Mouse (Mus musculus): ENCODE results near the gene Rhbdl3. TPM values are rescaled to one million over a fixed set of nuclear protein-coding genes. Genes with fewer than 3 reads are reported as not detected.
A peak's percentile ranks its signal among the peaks of the same experiment; 100 is the strongest.

The Rhbdl3 gene
- polyA plus RNA-seq, 1 experiment from 2014 or later = 5.1 TPM

DNA sequence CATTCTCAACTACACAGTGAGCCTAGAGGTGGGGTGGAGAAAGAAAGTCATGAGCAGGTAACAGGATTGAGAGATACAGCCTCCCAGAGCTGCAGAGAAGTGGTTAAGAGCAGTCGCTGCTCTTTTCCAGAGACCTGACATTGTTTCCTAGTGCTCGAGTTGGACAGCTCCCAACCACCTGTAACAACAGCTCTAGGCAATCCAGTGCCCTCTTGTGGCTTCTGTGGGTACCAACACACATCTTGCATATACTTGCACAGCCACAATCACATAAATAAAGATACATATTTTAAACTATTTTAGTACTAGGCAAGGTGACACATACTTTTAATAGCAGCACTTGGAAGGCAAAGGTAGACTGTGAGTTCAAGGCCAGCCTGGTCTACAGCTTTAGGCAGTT lies 9.7 kb upstream of the Rhbdl3 start:
- no peaks in the 10 kb centered on the region for H3K36me3 ChIP-seq (ENCODE audit: control insufficient read depth, insufficient read depth, low read length)
- H3K27ac ChIP-seq (ENCODE audit: low read length) = no peak overlapping the region
- 75% methylated on average over 2 of the region's 2 CpGs for WGBS
- H3K9ac ChIP-seq (ENCODE audit: low read depth, low read length) = no peak overlapping the region
- ATAC-seq = no peak
- no peak overlapping the region for H3K4me3 ChIP-seq (ENCODE audit: low read depth, low read length)
- H3K27me3 ChIP-seq (ENCODE audit: control insufficient read depth, insufficient read depth, low read depth, low read length) = no peaks in the 10 kb centered on the region
- no peaks in the 10 kb centered on the region for H3K9me3 ChIP-seq (replicated peaks; ENCODE audit: control insufficient read depth, low read length, poor library complexity, severe bottlenecking)
- peaks cover 9% of the 10 kb centered on the region; the same call in 1 of the 2 replicates for H3K4me1 ChIP-seq (ENCODE audit: control insufficient read depth, insufficient read depth, low read length)
- no peak overlapping the region for H3K4me2 ChIP-seq (ENCODE audit: low read length)

DNA sequence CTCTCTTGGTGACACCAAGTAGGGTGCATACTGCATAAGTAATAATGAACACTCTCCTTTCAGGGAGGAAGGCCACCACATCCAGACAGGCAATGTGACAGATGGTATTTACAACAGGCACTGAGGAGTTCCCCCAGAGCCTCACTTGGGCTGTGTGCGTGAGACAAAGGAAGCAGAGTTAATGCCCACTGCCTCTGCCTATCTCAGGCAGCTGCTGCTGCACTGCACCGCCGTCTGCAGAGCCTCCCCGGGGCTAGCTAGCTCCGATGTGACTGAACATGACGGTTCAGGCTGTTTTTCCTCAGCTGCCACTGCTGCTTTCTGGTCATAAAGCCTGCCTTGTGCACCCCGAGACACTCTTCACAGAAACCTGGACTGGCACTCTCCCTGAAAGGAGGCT lies 8.2 kb upstream of the Rhbdl3 start:
- Histone ChIP-seq H3K27me3 (ENCODE audit: control insufficient read depth, insufficient read depth, low read depth, low read length) (no peaks in the 10 kb centered on the region; the same call in 1 of the 2 replicates), H3K9me3 (replicated peaks; ENCODE audit: control insufficient read depth, low read length, poor library complexity, severe bottlenecking) (no peaks in the 10 kb centered on the region), H3K27ac (ENCODE audit: low read length) (0 out of 2 replicates have a peak overlapping the region, but pooled peaks have one; percentile 40), H3K4me3 (ENCODE audit: low read depth, low read length) (no peak overlapping the region), H3K9ac (ENCODE audit: low read depth, low read length) (no peak overlapping the region; the same call in 1 of the 2 replicates), H3K4me1 (ENCODE audit: control insufficient read depth, insufficient read depth, low read length) (peaks cover 9% of the 10 kb centered on the region; the same call in 1 of the 2 replicates), H3K36me3 (ENCODE audit: control insufficient read depth, insufficient read depth, low read length) (no peaks in the 10 kb centered on the region), H3K4me2 (ENCODE audit: low read length) (no peak overlapping the region)
- whole genome bisulfite sequencing = 17% methylated on average over 7 of the region's 7 CpGs
- ATAC-seq = no peak

DNA sequence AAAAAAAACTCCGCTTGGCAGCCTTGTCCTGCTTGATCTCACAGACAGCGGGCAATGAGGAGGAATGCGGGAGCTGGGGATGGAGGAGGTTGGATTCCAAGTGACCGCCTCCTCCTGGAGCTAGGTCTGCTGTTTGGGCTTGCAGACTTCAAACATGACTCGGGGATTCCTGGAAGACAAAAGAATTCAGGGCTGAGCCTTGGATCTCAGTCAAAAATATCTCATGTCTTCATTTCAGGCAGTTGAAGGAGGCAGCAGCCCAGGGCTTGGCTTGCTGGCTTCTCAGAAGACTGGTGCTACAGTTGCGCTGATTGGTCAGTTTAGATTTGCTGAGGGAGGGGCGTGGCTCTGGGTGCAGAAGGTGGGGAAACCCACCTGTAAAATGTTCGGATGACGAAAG lies 5.6 kb upstream of the Rhbdl3 start:
- Histone ChIP-seq H3K27me3 (ENCODE audit: control insufficient read depth, insufficient read depth, low read depth, low read length) (no peaks in the 10 kb centered on the region; the same call in 1 of the 2 replicates), H3K4me3 (ENCODE audit: low read depth, low read length) (no peak overlapping the region), H3K9ac (ENCODE audit: low read depth, low read length) (no peak overlapping the region), H3K9me3 (replicated peaks; ENCODE audit: control insufficient read depth, low read length, poor library complexity, severe bottlenecking) (no peaks in the 10 kb centered on the region), H3K4me1 (ENCODE audit: control insufficient read depth, insufficient read depth, low read length) (peaks cover 12% of the 10 kb centered on the region), H3K4me2 (ENCODE audit: low read length) (no peak overlapping the region), H3K27ac (ENCODE audit: low read length) (no peak overlapping the region), H3K36me3 (ENCODE audit: control insufficient read depth, insufficient read depth, low read length) (no peaks in the 10 kb centered on the region)
- ATAC-seq = no peak
- 26% methylated on average over 9 of the region's 9 CpGs for WGBS

DNA sequence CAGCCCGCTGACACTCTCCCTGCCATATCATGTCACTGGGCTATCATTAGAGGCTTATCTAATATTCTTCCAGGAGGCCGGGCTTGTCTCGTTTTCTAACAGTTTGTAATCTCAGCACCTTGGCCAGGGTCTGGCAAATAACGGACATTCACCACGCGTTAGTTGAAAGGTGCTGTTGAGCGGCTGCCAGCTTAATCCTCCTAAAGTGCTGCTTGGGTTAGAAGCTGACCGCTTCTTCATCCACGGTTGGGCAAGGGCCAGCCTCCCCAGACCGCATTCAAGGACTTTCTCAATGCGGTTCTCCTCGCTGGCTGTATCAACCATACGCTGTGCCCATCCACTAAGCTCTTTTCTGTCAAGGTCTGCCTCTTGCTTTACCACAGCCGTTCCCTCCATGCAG lies 4.9 kb upstream of the Rhbdl3 start:
- no peak for ATAC-seq
- Histone ChIP-seq H3K4me3 (ENCODE audit: low read depth, low read length) (no peak overlapping the region), H3K4me2 (ENCODE audit: low read length) (no peak overlapping the region), H3K4me1 (ENCODE audit: control insufficient read depth, insufficient read depth, low read length) (peaks cover 15% of the 10 kb centered on the region), H3K9ac (ENCODE audit: low read depth, low read length) (no peak overlapping the region), H3K9me3 (replicated peaks; ENCODE audit: control insufficient read depth, low read length, poor library complexity, severe bottlenecking) (no peaks in the 10 kb centered on the region), H3K27ac (ENCODE audit: low read length) (no peak overlapping the region), H3K36me3 (ENCODE audit: control insufficient read depth, insufficient read depth, low read length) (no peaks in the 10 kb centered on the region), H3K27me3 (ENCODE audit: control insufficient read depth, insufficient read depth, low read depth, low read length) (no peaks in the 10 kb centered on the region; the same call in 1 of the 2 replicates)
- WGBS = 19% methylated on average over 14 of the region's 14 CpGs

DNA sequence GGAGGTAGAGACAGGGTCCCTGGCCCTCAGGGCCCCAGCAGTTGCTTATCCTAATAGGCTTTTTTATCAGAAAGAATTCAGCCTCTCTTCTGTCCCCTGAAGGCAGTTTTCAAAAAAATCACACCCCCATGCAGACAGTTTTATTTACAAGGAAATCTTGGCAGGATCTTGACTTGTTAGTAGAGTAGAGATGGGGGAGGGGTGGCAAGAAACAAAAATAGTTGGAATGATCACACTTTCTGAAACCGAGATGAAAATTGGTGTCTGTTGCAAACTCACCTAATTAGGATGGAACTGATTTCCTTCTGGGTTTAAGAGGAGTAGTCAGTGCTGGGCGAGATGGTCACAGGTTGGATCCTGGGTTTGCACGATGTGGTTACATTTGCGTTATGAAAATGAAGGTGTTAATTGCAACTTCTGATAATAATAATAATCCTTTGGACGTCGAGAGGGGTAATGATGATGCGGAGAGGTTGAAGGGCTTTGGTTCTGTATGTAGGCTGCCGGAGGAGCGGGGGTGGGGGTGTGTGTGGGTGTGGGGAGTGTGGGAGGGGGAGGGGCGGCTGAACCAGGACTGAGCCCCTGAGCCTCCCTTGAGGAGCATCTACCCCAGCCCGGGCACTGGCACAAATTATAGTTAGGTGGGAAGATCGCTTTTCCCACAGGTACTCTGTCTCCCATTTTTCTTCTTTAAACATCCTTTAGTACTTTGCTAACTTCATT lies 1.0 kb upstream of the Rhbdl3 start:
- Histone ChIP-seq H3K4me2 (ENCODE audit: low read length) (peak overlapping the region; percentile 100), H3K27ac (ENCODE audit: low read length) (no peak overlapping the region), H3K9ac (ENCODE audit: low read depth, low read length) (no peak overlapping the region), H3K9me3 (replicated peaks; ENCODE audit: control insufficient read depth, low read length, poor library complexity, severe bottlenecking) (no peaks in the 10 kb centered on the region), H3K4me3 (ENCODE audit: low read depth, low read length) (no peak overlapping the region), H3K36me3 (ENCODE audit: control insufficient read depth, insufficient read depth, low read length) (no peaks in the 10 kb centered on the region), H3K27me3 (ENCODE audit: control insufficient read depth, insufficient read depth, low read depth, low read length) (no peaks in the 10 kb centered on the region; the same call in 1 of the 2 replicates), H3K4me1 (ENCODE audit: control insufficient read depth, insufficient read depth, low read length) (peaks cover 22% of the 10 kb centered on the region)
- 7% methylated on average over 12 of the region's 12 CpGs for WGBS
- ATAC-seq = no peak

DNA sequence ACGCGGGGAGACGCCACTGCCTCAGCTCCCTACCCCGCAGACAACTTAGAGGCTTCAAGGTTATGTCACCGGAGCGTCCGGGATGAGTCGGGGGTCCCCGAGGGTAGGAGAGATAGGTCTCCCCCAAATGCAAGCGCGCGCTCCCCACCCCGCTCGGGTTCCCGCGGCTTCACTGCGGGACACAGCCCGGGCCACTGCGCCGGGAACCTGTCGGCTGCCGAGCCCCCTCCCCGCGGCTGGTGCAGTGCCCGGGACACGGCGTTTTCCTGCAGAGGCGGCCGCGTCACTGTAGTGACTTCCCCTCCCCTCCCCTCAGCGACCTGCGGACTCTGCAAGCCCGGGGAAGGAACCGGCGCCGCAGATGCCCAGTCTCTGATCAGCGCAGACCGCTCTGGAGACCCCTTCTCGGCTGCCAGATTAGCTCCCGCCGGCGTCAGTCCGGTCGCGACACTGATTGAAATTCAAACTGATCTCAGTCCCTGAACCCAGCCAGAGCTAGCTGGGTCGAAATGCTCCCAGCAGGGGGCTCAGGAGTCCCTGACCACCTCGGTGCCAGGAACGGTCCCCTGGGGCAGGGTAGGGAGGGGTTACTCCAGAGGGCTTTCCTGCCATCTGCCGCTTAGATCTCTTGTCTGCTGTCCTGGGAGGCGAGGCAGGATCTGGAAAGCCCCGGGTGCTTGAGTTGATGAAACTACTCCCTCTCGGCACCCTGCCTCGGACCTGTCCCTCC lies 769 bp downstream of the Rhbdl3 start:
- peak overlapping the region; percentile 69 for H3K27ac ChIP-seq (ENCODE audit: low read length)
- no peaks in the 10 kb centered on the region; the same call in 1 of the 2 replicates for H3K27me3 ChIP-seq (ENCODE audit: control insufficient read depth, insufficient read depth, low read depth, low read length)
- H3K4me2 ChIP-seq (ENCODE audit: low read length) = peak overlapping the region; percentile 100
- no peaks in the 10 kb centered on the region for H3K9me3 ChIP-seq (replicated peaks; ENCODE audit: control insufficient read depth, low read length, poor library complexity, severe bottlenecking)
- WGBS = 0% methylated on average over 52 of the region's 53 CpGs
- no peaks in the 10 kb centered on the region for H3K36me3 ChIP-seq (ENCODE audit: control insufficient read depth, insufficient read depth, low read length)
- peak; percentile 47 for ATAC-seq
- H3K9ac ChIP-seq (ENCODE audit: low read depth, low read length) = peak overlapping the region; percentile 76
- H3K4me1 ChIP-seq (ENCODE audit: control insufficient read depth, insufficient read depth, low read length) = peaks cover 22% of the 10 kb centered on the region
- peak overlapping the region; percentile 79 for H3K4me3 ChIP-seq (ENCODE audit: low read depth, low read length)

DNA sequence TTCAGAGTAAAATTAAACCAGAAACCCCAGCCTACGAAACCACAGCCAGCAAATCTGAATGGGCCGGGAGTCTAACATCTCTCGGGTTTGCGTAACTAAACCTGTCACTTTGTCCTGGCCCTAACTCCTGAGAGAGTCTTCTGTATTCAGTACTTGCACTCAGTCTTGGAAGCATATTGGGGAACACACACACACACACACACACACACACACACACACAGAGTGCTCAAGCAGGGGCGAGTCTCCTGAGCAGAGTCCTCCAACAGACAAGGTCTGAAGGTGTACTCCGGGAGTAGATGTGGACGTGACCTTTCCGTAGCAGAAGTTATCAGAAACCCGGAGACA lies 1.3 kb downstream of the Rhbdl3 start:
- Histone ChIP-seq H3K9me3 (replicated peaks; ENCODE audit: control insufficient read depth, low read length, poor library complexity, severe bottlenecking) (no peaks in the 10 kb centered on the region), H3K27ac (ENCODE audit: low read length) (peak overlapping the region; percentile 69), H3K4me3 (ENCODE audit: low read depth, low read length) (peak overlapping the region; percentile 79), H3K4me2 (ENCODE audit: low read length) (peak overlapping the region; percentile 100), H3K9ac (ENCODE audit: low read depth, low read length) (peak overlapping the region; percentile 76; the same call in 1 of the 2 replicates), H3K4me1 (ENCODE audit: control insufficient read depth, insufficient read depth, low read length) (peaks cover 22% of the 10 kb centered on the region), H3K36me3 (ENCODE audit: control insufficient read depth, insufficient read depth, low read length) (no peaks in the 10 kb centered on the region), H3K27me3 (ENCODE audit: control insufficient read depth, insufficient read depth, low read depth, low read length) (no peaks in the 10 kb centered on the region)
- WGBS = 0% methylated on average over 9 of the region's 9 CpGs
- no peak for ATAC-seq

DNA sequence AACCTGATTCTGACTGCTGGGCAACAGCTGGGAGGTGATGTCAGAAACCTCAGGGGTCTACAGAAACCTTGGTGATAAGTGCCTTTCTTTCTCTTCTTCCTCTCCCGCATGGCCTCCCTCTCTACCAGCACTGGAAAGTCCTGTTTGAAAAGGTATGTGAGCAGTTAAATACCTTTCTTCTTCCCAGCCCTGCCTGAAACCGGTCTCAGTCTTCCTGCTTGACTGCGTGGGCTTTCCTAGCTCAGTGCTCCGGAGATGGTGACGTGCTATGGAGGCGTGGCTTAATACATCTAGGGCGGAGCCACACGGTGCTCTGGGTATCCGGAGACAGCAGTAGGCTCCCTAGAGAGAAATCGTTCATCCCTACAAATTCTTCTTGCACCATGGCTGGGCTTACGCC lies 1.8 kb downstream of the Rhbdl3 start:
- H3K9ac ChIP-seq (ENCODE audit: low read depth, low read length) = no peak overlapping the region
- H3K4me1 ChIP-seq (ENCODE audit: control insufficient read depth, insufficient read depth, low read length) = peaks cover 22% of the 10 kb centered on the region
- H3K36me3 ChIP-seq (ENCODE audit: control insufficient read depth, insufficient read depth, low read length) = no peaks in the 10 kb centered on the region
- H3K27me3 ChIP-seq (ENCODE audit: control insufficient read depth, insufficient read depth, low read depth, low read length) = no peaks in the 10 kb centered on the region
- H3K4me2 ChIP-seq (ENCODE audit: low read length) = peak overlapping the region; percentile 100
- H3K27ac ChIP-seq (ENCODE audit: low read length) = no peak overlapping the region
- H3K9me3 ChIP-seq (replicated peaks; ENCODE audit: control insufficient read depth, low read length, poor library complexity, severe bottlenecking) = no peaks in the 10 kb centered on the region
- WGBS = 1% methylated on average over 11 of the region's 11 CpGs
- peak; percentile 84 for ATAC-seq
- peak overlapping the region; percentile 79 for H3K4me3 ChIP-seq (ENCODE audit: low read depth, low read length)

DNA sequence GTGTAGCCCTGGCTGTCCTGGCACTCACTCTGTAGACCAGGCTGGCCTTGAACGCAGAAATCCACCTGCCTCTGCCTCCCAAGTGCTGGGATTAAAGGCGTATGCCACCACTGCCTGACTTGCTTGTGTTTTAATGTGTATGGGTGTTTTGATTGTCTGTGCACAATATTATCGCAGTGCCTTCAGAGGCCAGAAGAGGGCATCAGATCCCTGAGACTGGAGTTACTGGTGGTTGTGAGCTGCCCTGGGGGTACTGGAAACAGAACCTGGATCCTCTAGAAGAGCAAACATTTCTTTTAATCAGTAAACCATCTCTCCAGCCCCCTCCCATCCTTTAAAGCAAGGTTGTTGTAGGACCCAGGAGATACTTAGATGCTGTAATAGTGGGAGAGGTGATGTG lies 3.0 kb downstream of the Rhbdl3 start:
- Histone ChIP-seq H3K9ac (ENCODE audit: low read depth, low read length) (no peak overlapping the region), H3K27ac (ENCODE audit: low read length) (no peak overlapping the region), H3K27me3 (ENCODE audit: control insufficient read depth, insufficient read depth, low read depth, low read length) (no peaks in the 10 kb centered on the region), H3K4me2 (ENCODE audit: low read length) (no peak overlapping the region), H3K4me3 (ENCODE audit: low read depth, low read length) (no peak overlapping the region), H3K4me1 (ENCODE audit: control insufficient read depth, insufficient read depth, low read length) (peaks cover 22% of the 10 kb centered on the region), H3K9me3 (replicated peaks; ENCODE audit: control insufficient read depth, low read length, poor library complexity, severe bottlenecking) (no peaks in the 10 kb centered on the region), H3K36me3 (ENCODE audit: control insufficient read depth, insufficient read depth, low read length) (no peaks in the 10 kb centered on the region)
- WGBS = 89% methylated on average over 3 of the region's 3 CpGs
- no peak for ATAC-seq

Measured in midbrain, embryonic 16.5 days (tissue).